Mouse (Mus musculus): Measurements from ENCODE around the gene Lin7a.

DNA sequence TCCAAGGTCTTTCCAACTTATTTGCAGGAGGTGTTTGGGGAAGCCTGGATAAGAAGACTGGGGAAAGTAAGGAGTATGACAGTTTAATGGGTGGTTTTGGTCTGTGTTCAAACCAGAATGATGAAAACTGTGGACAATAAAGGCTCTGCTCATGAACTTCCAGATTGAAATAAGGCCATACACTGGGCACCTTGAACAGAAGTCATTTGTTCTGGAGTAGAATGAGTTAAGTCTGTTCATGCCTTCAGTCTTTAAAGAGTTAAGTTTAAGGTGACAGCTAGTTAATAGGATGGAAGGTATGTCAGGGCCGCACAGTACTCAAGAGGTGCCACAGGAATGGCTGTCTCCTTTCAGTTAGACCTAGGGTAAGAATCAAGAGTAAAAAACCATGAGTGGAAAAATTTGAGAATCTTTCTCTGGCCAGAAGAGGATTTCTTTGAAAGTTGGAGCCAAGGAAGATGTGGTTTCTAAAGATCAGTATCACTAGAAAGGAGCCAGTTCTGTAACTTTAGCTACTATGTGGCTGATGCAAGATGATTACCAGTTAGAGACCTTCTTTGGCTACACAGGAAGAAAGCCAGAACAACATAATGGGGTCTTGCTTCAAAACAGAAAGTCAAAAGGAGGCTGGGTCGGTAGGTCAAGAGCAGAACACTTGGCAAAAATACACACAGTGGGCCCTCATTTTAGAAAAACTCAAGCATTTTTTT, 33.2 kb upstream of the Lin7a start:
- TF ChIP-seq CTCF (IDR thresholded peaks at IDR 0.05; ENCODE audit: extremely low read depth, insufficient read depth, insufficient read length, insufficient replicate concordance) (no peak), POLR2A (IDR thresholded peaks at IDR 0.05; ENCODE audit: low read depth, low read length) (no peak)

All from spleen, adult 2 months (tissue).